Mouse (Mus musculus): Measurements from ENCODE around the gene Ankrd24. TPM values are rescaled to one million over a fixed set of nuclear protein-coding genes. Genes with fewer than 3 reads are reported as not detected.
"Not testable (repeated sequence)": the region's sequence is repeated elsewhere in the genome, so short reads cannot be mapped to it uniquely, and the experiment has no call there.

The Ankrd24 gene
- polyA plus RNA-seq, 1 experiment = 0.21 TPM

DNA sequence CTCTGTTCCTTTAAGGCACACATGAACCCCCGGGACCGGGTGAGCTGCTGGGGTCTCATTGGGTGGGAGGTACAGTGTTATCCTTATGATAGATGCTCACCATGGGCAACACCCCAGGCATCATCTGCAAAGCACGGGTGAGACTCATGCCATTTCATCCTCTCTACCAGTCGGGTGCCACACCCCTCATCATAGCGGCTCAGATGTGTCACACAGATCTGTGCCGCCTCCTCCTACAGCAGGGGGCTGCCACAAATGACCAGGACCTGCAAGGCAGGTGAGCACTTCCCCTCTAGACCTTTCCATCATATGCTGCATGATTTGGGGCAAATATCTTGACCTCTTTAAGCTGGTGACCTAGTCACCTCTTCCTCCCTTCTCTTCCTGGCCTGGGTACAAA is 9.8 kb downstream of the Ankrd24 start:
- TF ChIP-seq GATA1 (IDR thresholded peaks at IDR 0.05; ENCODE audit: low read length) (no peak), TAL1 (IDR thresholded peaks at IDR 0.05; ENCODE audit: low read length) (no peak)

DNA sequence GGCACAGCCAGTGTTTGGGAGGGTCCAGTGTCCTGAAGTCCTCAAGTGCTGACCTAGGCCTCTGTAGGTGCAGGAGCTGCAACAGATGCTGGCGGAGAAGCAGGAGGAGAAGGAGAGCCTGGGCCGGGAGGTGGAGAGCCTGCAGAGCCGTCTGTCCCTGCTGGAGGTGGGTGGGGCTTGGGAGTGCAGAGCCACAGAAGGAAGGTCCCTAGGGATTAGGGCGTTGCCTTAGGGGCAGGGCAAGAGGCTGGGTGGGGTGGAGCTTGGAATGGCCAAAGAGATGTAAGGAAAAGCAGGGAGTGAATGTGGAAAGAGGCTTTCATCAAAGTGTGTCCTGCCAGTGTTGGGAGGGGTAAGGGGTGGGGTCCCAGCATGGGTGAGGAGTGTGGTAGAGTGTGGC is 12.5 kb downstream of the Ankrd24 start:
- not testable (repeated sequence) for H3K36me3 ChIP-seq (ENCODE audit: control insufficient read depth); H3K4me3 ChIP-seq (replicated peaks); H3K27me3 ChIP-seq (ENCODE audit: control insufficient read depth); H3K9me3 ChIP-seq (ENCODE audit: control insufficient read depth, low read length)
- peaks cover 44% of the 10 kb centered on the region for H3K4me1 ChIP-seq (ENCODE audit: control insufficient read depth)

More for the DNA sequence above, 9.8 kb downstream of the Ankrd24 start:
- peaks cover 41% of the 10 kb centered on the region for H3K4me1 ChIP-seq (ENCODE audit: control insufficient read depth)
- H3K36me3 ChIP-seq (ENCODE audit: control insufficient read depth) = no peaks in the 10 kb centered on the region
- no peak overlapping the region for H3K4me3 ChIP-seq (replicated peaks)
- no peaks in the 10 kb centered on the region for H3K9me3 ChIP-seq (ENCODE audit: control insufficient read depth, low read length)
- peaks cover 4% of the 10 kb centered on the region for H3K27me3 ChIP-seq (ENCODE audit: control insufficient read depth)

DNA sequence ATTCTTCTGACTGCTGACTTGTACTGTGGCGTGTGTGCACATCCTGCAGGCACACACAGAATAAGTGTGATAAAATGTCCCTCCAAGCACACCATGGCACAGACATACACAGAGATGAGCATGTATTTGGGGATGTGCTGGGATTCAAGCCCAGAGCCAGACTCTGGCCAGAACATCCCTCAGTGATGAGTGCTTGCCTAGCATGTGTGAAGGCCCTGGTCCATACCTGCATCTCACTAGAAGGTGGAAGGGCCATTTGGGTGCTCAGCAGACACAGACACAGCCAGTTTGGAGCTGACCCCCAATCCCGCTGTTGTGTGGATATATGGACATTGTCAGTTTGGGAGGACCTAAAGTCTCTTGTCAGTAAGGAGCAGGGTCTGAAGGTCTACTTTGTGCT is 13.2 kb downstream of the Ankrd24 start:
- peaks cover 37% of the 10 kb centered on the region for H3K4me1 ChIP-seq (ENCODE audit: control insufficient read depth)
- peaks cover 2% of the 10 kb centered on the region; the same call in 1 of the 2 replicates for H3K27me3 ChIP-seq (ENCODE audit: control insufficient read depth)
- no peaks in the 10 kb centered on the region for H3K36me3 ChIP-seq (ENCODE audit: control insufficient read depth)
- H3K9me3 ChIP-seq (ENCODE audit: control insufficient read depth, low read length) = no peaks in the 10 kb centered on the region
- H3K4me3 ChIP-seq (replicated peaks) = no peak overlapping the region
- TF ChIP-seq TAL1 (IDR thresholded peaks at IDR 0.05; ENCODE audit: low read length) (no peak), GATA1 (IDR thresholded peaks at IDR 0.05; ENCODE audit: low read length) (no peak)

DNA sequence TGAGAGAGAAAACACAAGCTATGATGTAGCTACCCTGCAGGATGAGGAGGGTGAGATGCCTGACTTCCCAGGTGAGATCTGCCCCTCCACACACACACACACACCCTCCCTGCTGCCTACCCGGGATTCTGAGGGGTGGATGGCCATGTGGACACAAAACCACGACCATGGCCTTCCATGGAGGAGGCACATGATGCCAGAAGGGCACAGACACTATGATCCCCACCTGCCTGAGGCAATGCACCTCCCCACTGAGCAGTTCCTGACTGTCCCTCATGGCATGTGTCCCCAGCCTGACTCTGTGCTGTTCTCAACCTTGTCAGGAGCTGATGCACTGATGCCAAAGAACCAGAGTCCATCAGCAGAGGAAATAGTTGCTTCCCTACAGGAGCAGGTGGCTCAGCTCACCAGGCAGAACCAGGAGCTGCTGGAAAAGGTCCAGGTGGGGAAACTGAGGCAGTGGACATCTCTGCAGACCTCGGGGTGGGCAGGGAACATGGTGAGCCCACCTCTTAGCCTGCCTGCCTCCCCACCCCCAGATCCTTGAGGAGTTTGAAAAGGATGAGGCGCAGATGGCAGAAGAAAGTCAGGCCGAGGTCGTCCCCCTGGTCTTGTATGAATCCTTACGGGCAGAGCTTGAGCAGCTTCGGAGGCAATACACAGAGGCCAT is 13.8 kb downstream of the Ankrd24 start:
- H3K27me3 ChIP-seq (ENCODE audit: control insufficient read depth) = peaks cover 2% of the 10 kb centered on the region; the same call in 1 of the 2 replicates
- no peaks in the 10 kb centered on the region for H3K9me3 ChIP-seq (ENCODE audit: control insufficient read depth, low read length)
- peak overlapping the region; percentile 79 for H3K4me3 ChIP-seq (replicated peaks)
- H3K36me3 ChIP-seq (ENCODE audit: control insufficient read depth) = no peaks in the 10 kb centered on the region
- peaks cover 37% of the 10 kb centered on the region for H3K4me1 ChIP-seq (ENCODE audit: control insufficient read depth)
- TF ChIP-seq TAL1 (IDR thresholded peaks at IDR 0.05; ENCODE audit: low read length) (no peak), GATA1 (IDR thresholded peaks at IDR 0.05; ENCODE audit: low read length) (no peak)

DNA sequence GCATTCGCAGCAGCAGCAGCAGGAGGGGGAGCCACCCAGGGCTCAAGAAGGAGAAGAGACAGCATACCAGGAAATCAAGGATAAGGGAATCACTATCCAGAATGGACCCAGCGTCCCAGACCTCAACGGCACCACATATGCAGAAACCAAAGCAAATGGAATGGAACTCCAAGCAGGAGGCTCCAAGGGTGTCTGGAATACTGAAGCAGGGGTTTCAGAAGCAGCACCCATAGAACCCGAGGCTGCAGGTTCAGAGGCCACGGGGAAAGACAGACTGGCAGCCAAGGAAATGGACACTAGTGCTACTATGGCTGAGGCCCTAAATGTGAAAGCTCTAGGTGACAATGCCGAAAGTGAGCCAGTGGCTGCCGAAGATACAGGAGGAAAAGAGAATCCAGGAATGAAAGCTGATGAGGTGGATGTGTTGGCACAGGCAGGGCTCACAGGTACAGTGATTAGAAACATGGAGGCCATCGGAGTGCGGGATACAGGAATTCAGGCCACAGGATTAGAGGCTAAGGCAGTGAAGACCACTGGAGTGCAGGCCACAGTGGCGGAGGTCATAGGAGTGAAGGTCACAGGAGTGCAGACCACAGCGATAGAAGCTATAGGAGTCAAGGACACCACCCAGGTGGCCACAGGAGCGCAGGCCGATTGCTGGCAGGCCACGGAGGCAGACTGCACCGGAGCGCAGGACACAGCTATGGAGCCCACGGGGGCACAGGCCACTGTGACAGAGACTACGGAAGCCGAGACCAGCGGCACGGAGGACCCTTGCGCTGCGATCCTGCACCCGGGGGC is 14.5 kb downstream of the Ankrd24 start:
- Histone ChIP-seq H3K4me1 (ENCODE audit: control insufficient read depth) (peaks cover 38% of the 10 kb centered on the region), H3K9me3 (ENCODE audit: control insufficient read depth, low read length) (no peaks in the 10 kb centered on the region), H3K36me3 (ENCODE audit: control insufficient read depth) (no peaks in the 10 kb centered on the region), H3K4me3 (replicated peaks) (peak overlapping the region; percentile 79), H3K27me3 (ENCODE audit: control insufficient read depth) (peaks cover 2% of the 10 kb centered on the region; the same call in 1 of the 2 replicates)
- no peak for TF ChIP-seq TAL1 (IDR thresholded peaks at IDR 0.05; ENCODE audit: low read length)

DNA sequence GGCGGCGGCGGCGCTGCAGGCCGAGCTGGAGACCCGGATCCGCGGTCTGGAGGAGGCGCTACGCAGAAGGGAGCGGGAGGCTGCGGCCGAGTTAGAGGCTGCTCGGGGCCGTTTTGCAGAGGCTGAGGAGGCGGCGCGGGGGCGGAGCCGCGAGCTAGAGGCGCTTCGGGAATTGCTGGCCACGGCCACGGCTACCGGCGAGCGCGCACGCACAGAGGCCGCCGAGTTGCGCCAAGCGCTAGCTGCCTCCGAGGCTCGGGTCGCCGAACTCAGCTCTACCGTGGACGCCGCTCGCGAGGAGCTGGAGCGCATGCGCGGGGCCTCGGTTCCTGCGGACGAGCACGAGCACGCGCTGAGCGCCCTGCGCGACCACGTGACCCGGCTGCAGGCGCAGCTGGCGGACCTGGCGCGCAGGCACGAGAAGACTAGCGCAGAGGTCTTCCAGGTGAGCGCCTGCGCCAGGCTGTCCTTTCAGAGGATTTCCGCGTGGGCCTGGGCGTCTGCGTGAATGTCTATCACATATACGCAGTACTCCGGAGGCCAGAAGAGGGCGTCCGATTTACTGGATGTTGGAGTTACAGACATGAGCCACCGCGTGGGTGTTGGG is 15.2 kb downstream of the Ankrd24 start:
- peaks cover 41% of the 10 kb centered on the region for H3K4me1 ChIP-seq (ENCODE audit: control insufficient read depth)
- H3K27me3 ChIP-seq (ENCODE audit: control insufficient read depth) = no peaks in the 10 kb centered on the region
- no peaks in the 10 kb centered on the region for H3K9me3 ChIP-seq (ENCODE audit: control insufficient read depth, low read length)
- no peaks in the 10 kb centered on the region for H3K36me3 ChIP-seq (ENCODE audit: control insufficient read depth)
- TF ChIP-seq GATA1 (IDR thresholded peaks at IDR 0.05; ENCODE audit: low read length) (no peak), TAL1 (IDR thresholded peaks at IDR 0.05; ENCODE audit: low read length) (no peak)
- H3K4me3 ChIP-seq (replicated peaks) = peak overlapping the region; percentile 79

DNA sequence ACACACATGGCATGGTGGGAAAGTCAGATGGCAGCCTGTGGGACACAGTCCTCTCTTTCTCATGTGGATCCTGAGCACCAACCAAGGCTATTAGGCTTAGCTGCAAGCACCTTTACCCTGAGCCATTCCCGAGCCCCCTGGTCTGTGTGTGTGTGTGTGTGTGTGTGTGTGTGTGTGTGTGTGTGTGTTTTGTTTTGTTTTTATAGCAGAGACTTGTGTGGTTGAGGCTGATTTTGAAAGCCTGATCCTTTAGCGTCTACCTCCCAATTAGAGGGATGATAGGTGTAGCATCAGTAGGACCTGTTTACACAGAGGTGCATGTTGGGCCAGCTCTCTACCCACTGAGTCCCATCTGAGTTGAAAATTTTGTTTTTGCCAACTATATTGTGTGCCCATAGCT is 15.8 kb downstream of the Ankrd24 start:
- H3K36me3 ChIP-seq (ENCODE audit: control insufficient read depth) = no peaks in the 10 kb centered on the region
- H3K4me1 ChIP-seq (ENCODE audit: control insufficient read depth) = peaks cover 44% of the 10 kb centered on the region

DNA sequence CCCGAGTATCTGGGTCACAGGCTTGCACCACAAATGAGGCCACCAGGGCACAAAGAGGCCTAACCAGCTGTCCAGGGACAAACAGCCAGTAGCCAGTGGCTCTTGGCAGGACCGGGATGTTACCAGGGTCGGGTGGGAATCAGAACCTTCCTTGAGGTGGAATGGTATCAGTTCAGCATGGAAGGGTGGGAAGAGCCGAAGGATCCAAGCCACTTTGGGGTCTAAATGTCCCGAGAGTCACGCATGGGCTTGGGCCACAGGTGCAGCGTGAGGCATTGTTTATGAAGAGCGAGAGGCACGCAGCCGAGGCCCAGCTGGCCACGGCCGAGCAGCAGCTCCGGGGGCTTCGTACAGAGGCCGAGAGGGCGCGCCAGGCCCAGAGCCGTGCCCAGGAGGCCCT is 16.4 kb downstream of the Ankrd24 start:
- Histone ChIP-seq H3K4me3 (replicated peaks) (no peak overlapping the region), H3K4me1 (ENCODE audit: control insufficient read depth) (peaks cover 47% of the 10 kb centered on the region), H3K9me3 (ENCODE audit: control insufficient read depth, low read length) (no peaks in the 10 kb centered on the region), H3K27me3 (ENCODE audit: control insufficient read depth) (no peaks in the 10 kb centered on the region), H3K36me3 (ENCODE audit: control insufficient read depth) (no peaks in the 10 kb centered on the region)
- no peak for TF ChIP-seq GATA1 (IDR thresholded peaks at IDR 0.05; ENCODE audit: low read length)
- TF ChIP-seq TAL1 (IDR thresholded peaks at IDR 0.05; ENCODE audit: low read length) = no peak

More for the DNA sequence above, 15.8 kb downstream of the Ankrd24 start:
- TF ChIP-seq GATA1 (IDR thresholded peaks at IDR 0.05; ENCODE audit: low read length) (no peak), TAL1 (IDR thresholded peaks at IDR 0.05; ENCODE audit: low read length) (no peak)
- Histone ChIP-seq H3K27me3 (ENCODE audit: control insufficient read depth) (no peaks in the 10 kb centered on the region), H3K9me3 (ENCODE audit: control insufficient read depth, low read length) (no peaks in the 10 kb centered on the region), H3K4me3 (replicated peaks) (peak overlapping the region; percentile 79)

DNA sequence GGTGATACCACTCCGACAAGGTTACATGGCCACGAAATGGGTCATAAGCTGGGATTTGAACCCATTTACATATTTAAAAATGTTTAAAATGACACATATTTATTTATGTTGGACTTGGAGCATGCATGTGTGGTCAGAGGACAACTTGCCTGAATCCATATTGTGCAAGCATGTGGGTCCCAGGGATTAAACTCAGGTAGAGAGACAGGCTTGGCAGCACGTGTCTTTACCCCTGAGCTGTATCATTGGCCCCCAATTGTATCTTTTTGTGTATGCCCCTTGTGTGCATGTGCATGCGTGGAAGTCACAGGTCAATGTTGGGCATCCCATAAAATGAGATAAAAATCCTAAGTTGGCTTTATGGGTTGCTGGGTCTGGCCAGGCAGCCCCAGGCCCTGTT is 17.1 kb downstream of the Ankrd24 start:
- Histone ChIP-seq H3K9me3 (ENCODE audit: control insufficient read depth, low read length) (no peaks in the 10 kb centered on the region), H3K4me1 (ENCODE audit: control insufficient read depth) (peaks cover 53% of the 10 kb centered on the region), H3K36me3 (ENCODE audit: control insufficient read depth) (no peaks in the 10 kb centered on the region), H3K4me3 (replicated peaks) (no peak overlapping the region), H3K27me3 (ENCODE audit: control insufficient read depth) (no peaks in the 10 kb centered on the region)
- TF ChIP-seq GATA1 (IDR thresholded peaks at IDR 0.05; ENCODE audit: low read length) (no peak), TAL1 (IDR thresholded peaks at IDR 0.05; ENCODE audit: low read length) (no peak)
